Mouse (Mus musculus): ENCODE measurements around the gene Gabrb2.

Gabrb2 gene

DNA sequence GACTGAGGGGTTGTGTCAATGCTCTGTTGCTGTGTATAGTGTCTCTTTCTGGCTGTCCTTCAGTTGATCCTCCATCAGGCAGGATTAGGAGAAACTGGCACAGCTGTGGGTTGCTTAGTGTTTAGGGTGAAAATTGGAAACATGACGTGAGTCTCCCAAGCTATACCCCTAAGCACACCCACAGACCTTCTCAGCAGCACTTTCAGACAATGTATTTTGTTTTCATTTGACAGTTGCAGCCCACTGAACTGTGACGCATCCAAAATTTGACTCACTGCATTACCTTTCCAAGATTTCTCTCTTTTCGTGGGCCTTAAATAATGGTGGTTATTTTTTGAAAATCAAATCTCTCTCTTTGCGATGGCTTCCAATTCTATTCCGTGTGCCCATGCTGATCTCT lies 115.7 kb downstream of the Gabrb2 start:
- DNase-seq (ENCODE audit: low spot score): no peak

DNA sequence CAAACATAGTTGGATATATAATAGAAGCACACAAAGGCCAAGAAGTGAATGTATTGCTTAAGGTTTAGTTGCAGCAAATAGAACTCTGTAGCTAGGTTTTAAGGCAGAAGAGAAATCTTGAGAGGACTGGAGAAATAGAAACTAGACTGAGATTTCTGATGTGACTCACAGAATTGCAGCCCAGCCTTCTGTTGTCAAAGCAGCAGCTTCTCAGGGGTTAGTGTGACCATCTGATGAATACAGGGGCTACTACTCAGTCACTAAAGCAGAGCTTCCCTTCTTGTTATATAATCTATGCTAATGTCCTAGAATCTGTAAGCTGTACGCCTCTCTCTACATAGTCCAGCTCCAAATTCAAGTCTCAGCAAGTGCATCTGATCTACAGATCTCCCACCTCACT lies 116.3 kb downstream of the Gabrb2 start:
- DNase-seq (ENCODE audit: low spot score): no peak

DNA sequence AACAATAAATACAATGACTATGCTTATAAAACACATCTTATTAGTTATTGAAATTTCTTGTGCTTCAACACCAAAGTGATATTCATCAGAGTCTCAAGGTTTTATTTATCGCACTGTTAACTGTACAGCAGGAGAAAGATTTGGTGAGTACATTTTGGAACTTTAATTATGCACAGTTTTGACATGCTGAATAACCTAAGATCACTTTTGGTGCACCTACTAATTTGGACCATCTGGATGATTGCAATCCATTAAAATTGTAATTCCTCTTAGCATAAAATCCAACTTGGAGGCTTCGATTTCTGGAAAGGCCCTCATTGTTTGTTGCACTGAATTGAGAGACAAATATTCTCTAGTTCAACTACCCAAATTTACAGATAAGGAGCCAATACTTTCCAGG lies 123.3 kb downstream of the Gabrb2 start:
- no peak for DNase-seq (ENCODE audit: low spot score)

DNA sequence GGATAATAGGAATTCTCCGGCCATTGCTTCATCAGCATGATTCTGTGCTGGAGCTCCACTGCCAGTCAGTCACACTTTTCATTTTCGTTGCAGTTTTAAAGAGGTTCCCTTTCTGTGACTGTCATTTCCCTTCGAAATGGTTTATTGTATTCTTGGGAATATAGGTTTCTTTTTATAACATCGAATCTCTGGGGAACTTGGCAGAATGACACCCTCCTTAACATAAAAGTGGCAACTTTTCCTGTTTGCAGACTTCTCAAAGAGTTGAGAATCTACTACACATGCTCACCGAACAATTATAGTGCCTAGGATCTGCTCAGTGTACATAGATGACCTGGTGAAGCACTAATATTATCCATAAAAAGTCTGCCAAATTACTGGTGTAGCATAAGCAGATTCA lies 146.5 kb downstream of the Gabrb2 start:
- DNase-seq (ENCODE audit: low spot score): no peak

DNA sequence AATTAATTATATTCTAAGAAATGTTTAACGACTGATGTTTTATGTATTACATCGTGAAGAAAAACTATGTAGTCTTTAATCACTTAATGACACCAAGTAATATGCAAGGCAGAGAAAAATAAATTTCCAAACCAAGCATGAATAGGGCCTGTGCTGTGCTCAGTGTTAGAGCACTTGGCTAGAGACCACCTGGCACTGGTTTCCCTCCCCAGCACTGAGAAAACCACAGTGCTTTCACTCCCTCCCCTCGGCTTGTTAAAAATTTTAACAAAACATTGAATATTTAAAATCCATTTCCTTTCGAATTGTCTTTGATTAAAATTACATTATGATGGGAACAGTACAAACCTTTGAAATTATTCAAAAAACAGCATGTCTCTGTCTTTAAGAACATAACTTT lies 151.9 kb downstream of the Gabrb2 start:
- no peak for DNase-seq (ENCODE audit: low spot score)

DNA sequence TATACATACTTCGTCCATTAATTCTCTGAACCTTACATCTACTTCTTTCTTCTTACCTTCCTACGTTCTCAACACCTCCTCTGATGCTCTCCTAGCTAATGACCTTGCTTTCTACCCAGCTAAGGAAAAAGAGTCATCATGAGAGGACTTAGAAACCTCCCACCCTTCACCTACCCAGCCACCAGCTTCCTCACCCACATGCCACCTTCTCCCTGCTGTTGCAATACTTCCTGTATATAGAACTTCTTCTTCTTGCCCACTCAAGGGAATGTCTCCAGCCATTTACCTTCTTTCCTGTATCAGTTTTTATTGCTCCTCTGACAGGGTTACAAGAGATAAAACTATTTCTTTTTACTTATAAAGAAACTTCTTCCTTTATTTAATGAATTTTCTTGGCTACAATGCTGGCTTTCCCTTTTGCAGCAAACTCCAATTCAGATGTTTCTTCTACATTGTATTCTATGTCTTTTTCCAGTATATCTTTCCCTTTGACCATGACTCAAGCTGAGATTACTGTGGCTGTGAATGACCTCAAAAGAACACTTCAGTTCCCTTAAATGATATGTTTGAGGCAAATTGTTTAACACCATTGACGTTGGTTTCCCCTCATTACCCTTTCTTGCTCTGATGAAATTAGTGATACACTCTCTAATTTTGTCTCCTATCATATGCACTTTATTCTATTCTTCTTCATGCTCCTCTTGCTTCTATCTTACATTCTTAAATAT lies 155.8 kb downstream of the Gabrb2 start:
- no peak for DNase-seq (ENCODE audit: low spot score)

DNA sequence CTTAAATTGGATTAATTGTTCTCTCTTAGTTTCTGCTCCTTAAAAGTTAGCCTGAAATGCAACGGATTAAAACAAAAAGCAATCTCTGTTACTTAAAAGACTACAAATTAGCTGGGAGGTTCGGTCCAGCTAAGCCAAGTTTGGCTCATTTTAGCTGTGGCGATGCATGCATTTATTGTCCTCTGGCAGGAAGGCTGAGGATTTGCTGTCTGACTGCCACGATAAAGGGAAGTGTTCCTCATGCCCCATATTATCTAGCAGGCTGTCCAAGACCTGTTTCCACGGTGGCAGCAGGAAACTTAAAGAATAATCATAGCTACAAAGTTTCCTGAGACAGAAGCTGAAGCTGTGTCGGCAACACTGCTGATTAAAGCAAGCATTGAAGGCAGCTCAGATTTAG lies 160.2 kb downstream of the Gabrb2 start:
- no peak for DNase-seq (ENCODE audit: low spot score)

DNA sequence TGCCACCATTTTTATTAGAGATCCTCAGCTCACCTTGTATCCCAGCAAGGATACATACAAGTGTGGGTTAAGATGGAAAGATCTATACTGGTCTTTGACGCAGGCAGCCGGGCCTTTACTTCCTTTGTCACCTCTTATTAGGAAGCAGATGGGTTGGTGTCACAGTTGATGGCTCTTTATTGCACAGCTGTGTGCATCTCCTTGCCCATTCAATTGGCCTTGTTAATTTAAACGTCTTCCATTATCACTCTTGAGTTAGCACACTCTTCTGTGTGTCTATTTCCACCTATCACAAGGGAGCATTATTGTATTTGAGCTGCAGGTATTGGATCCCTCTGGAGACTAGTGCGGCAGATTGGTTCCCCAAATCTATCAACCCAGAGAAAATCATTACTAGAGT lies 161.6 kb downstream of the Gabrb2 start:
- no peak for DNase-seq (ENCODE audit: low spot score)

DNA sequence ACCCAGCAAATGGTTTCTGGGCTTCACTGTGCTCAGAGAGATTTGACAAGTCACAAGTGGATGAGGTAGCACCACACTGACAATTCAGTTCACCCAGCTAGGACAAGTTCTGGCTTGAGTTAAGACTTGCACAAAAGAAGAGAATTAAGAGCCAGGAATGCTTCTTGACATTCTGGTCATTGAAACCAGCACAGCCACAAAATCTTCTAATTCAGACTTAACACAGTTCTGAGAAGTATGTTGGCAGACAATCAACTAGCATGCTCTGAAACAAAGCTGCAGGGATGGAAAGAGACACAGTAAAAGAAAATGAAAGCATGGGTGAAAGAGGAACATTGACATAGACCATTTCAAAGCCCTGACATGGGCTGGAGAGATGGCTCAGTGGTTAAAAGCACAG lies 162.2 kb downstream of the Gabrb2 start:
- no peak for DNase-seq (ENCODE audit: low spot score)

DNA sequence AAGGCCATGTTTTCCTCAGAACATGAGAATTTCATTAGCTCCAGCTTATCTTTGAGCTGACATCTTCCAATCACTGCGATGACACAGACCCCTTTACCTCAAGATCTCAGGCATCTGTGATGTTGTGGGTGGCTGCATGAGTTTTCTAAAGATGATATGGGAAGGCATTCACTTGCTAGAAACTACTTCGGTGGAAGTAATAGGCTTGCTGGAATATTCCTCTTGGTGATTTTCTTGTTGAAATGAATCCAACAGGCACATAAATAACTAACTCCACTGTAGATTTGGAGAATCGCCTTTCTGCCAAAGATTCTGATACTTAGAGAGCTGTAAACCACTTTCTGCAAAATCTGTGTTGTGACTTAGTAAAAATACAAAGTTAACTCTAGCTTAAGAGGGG lies 172.9 kb downstream of the Gabrb2 start:
- no peak for DNase-seq (ENCODE audit: low spot score)

DNA sequence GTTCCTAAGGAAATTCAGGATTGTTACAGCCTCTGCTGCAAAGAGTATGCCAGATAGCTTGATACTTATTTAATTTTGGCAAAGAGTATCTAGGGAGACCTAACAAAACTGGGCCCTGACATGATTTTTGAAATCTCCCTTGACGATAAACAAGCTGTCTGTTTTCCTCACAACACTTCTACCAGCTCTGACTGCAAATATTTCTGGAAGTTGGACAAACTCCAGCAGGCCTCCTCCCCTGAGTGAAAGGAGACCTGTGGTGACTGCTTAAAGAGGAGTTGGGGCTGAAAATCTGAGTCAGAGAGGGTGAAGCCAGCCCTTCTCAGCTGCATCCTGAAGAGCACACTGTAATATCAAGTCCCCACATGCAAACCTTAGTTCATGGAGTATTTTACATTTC lies 186.7 kb downstream of the Gabrb2 start:
- DNase-seq (ENCODE audit: low spot score): no peak

DNA sequence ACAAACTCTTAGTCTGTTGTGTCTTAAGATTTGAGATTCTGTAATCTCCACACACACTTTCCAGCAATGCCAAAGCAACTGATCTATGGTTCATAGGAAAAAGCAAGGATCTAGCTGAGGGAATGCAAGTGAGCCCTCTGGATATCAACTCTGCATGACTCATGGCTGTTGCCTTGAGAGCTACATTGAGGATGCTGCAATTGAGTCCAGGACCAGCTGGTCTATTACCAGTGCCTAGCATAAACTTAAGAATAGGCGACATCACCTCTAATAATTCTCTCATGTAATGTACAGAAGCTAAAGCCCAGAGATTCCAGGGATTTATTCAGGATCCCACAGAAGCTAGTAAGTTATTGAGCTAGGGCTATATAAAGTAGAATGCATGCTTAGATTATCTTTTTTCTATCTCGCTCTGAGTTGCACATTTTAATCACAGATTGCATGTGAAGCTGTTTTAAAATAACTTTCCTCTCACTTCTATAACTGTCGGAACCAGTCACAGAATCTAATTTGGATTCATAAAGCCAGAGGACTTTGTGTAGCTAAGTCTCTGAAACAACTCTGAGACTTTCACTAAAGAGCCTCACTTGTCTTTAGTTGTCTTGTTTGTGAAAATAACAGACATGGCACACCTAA lies 189.7 kb downstream of the Gabrb2 start:
- DNase-seq (ENCODE audit: low spot score): no peak

DNA sequence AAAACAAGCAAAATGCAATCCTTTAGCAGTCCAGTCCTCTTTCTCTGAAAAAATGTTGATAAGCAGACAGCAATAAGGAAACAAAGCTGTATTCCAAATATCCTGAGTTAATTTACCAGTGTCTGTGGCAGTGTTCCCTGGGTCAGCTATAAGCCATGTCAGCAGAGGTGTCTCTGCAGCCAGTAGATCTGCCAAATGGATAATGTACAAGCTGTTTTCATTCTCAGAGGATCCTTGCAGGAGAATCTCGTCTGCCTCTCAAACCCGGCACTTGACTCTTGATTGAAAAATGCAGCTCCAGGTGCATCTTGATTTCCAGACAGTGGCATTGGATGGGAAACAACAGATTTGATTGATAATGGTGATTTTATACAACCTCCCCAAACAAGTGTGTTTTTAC lies 198.6 kb downstream of the Gabrb2 start:
- no peak for DNase-seq (ENCODE audit: low spot score)

DNA sequence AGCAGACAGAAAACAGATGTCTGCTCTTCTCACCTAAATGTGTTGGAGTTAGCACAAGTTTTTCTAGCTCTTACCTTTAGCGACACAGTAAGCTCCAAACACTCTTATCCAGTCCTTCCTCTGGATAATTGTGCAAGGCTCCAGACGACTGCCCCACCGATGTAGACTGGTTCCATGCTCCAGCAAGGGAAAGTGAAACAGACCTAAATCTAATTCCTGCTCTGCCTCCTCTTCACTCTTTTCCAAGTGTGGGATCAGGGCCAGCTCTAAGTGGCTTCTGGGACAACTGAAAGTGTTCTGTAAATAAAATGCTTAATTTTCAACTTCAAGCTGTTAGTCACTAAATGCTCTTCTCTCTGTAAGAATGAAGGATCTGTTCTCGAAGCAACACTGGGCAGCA lies 201.6 kb downstream of the Gabrb2 start:
- DNase-seq (ENCODE audit: low spot score): no peak

DNA sequence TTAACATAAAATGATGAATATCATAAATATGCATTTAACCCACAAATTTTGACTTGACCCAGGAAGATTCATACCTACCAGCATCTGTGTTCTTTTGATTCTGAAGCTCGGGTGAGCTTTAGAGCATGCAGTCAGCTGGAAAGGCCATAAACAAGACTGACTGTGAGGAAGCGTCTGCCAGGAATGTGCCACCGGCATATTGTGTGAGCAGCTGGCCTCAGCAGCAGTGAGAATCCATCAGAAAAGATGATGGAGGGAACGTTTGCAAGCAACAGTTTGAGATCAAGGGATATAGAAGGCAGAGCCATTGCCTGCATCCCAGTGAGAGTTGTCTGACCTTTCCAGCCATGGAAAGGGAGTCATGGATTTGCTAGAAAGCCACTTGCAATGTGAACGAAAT lies 230.6 kb downstream of the Gabrb2 start:
- peak; percentile 0 for DNase-seq (ENCODE audit: low spot score)

DNA sequence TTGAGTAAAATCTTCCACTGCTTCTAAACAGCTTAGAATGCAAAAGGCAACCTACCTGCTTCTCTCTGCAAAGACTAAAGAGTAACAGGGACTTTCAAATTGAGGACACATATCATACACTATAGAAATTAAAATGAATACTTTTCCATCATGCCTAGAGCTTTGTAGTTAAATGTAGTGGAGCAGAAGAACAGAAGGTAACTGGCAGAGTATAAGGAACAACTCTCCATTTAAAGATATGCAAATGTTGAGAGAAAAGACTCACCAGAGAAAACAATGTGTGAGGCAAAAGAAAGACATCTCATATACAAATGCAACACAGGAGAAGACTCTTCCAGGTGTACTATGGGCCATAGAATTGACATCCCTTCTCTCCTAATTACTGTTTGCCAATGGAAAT lies 232.0 kb downstream of the Gabrb2 start:
- no peak for DNase-seq (ENCODE audit: low spot score)

DNA sequence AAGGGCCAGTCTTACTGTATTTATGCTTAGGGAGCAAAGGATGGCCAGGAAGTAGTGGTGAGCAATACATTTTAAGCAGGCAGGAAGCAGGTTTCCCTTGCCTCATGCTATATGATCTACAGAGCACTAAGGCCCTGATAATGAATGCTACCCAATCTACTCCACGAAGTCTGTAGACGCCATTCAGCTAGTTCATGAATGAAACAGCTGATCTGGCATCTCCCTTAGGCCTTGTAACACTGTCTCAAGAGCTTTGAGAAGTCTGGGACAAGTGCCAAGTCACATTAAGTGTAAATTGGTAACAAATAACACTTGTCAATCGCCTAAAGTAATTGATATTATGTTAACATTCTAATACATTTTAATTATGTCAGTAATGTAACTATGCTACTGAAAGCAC lies 234.6 kb downstream of the Gabrb2 start:
- no peak for DNase-seq (ENCODE audit: low spot score)

DNA sequence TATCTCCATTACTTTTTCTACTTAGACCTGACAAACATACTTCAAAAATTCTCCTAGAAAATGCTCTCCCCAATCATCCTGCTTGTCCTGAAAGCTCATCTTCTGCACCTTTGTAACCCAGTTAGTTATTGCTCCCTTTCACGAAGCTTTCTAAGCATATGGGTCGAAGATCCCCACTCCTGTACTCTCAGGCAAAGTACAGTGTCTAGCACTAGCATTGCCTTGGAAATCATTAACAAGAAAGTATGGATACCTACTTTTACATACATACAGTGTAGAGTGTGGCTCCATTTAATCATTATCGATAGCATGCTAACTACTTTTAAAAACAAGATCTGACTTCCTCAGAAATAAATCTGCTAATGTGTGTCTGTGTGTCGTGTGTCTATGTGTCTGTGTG lies 249.1 kb downstream of the Gabrb2 start:
- no peak for DNase-seq (ENCODE audit: low spot score)
